Mouse (Mus musculus): Measurements from ENCODE around the gene Mafb. TPM values are rescaled to one million over a fixed set of nuclear protein-coding genes. Genes with fewer than 3 reads are reported as not detected.

The Mafb gene
- polyA plus RNA-seq, 1 experiment = 12.0 TPM

DNA sequence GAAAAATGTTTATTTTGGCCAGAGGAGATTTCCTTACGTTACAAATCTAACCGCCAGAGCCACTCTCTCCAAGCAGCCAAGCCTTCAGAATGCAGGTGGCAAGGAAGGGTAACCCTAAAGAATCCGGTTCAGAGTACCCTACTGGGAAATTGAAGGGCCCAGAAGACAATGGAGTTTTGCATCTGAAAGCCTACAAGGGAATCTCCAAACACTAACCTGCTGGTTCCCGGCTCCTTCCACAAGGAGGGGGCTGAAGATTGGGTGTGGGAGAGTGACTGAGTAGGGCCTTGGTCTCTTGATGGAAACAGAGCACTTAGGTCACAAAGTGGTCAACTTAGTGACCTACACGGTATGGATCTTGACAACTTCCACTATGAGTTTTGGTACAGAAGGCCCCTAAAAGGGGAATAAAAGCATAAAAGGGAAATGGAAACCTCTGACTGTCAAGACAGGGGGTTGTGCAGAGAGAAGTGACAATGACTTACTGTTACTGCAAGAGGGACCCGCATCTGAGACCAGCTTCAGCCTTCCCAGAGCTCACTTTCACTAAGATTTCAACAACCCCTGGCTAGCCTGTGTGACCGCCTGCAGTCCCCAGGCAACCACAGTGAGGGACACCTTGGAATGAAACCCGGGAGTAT is 6.5 kb downstream of the Mafb start:
- TF ChIP-seq CTCF (IDR thresholded peaks at IDR 0.05; ENCODE audit: control insufficient read depth, insufficient read depth, low read length) (no peak), POLR2A (IDR thresholded peaks at IDR 0.05; ENCODE audit: borderline replicate concordance, control insufficient read depth, low read depth, low read length) (no peak)
- H3K27ac ChIP-seq (ENCODE audit: control insufficient read depth, insufficient read depth, low read depth, low read length, poor library complexity) = no peak overlapping the region
- 16% methylated on average over 8 of the region's 8 CpGs for WGBS
- no peaks in the 10 kb centered on the region for H3K4me1 ChIP-seq (ENCODE audit: control insufficient read depth, insufficient read depth, low read length)
- H3K4me3 ChIP-seq (replicated peaks; ENCODE audit: control insufficient read depth, low read depth, low read length) = no peak overlapping the region

DNA sequence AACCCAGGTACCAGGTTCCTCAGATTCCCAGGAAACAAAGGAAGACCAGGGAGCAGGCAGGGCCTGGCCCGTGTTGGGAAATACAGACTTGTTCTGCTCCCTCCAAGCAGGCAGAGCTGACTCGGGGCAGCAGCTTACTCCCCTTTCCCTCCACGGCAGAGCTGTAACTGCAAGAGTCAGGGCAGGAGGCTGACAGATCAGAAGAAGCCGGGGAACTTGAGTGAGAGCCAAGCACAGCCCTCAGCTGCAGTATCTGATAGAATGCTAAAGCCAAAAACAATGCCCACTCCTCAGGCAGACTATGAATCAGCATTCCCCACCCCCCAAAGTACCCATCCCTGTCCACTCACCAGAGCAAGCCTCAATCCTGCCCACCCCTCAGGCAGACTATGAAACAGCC is 8.0 kb downstream of the Mafb start:
- no peak for TF ChIP-seq CTCF (IDR thresholded peaks at IDR 0.05; ENCODE audit: control insufficient read depth, insufficient read depth, low read length)
- Histone ChIP-seq H3K4me3 (replicated peaks; ENCODE audit: control insufficient read depth, low read depth, low read length) (no peak overlapping the region), H3K4me1 (ENCODE audit: control insufficient read depth, insufficient read depth, low read length) (no peaks in the 10 kb centered on the region), H3K27ac (ENCODE audit: control insufficient read depth, insufficient read depth, low read depth, low read length, poor library complexity) (no peak overlapping the region)
- WGBS = 7% methylated on average over 4 of the region's 4 CpGs

DNA sequence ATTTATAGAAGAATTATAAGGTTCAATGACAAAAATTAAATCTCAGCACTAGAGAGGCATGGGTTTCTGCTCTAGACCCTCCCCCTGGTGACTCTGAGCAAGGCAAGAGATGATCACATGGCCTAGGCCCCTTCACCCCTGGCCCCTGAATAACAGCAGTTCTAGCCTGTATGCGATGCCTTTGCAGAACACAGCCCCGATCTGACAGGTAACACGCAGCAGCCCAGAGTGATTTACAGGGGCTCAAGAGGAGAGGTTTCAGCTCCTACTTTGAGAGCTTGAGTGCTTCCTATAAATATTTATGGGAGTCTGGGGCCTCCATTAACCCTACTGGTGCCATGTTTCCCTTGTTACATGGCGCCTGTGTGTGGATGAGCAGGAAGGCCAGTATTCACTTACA is 9.4 kb downstream of the Mafb start:
- Histone ChIP-seq H3K27ac (ENCODE audit: control insufficient read depth, insufficient read depth, low read depth, low read length, poor library complexity) (no peak overlapping the region), H3K4me3 (replicated peaks; ENCODE audit: control insufficient read depth, low read depth, low read length) (no peak overlapping the region), H3K4me1 (ENCODE audit: control insufficient read depth, insufficient read depth, low read length) (no peaks in the 10 kb centered on the region)
- TF ChIP-seq POLR2A (IDR thresholded peaks at IDR 0.05; ENCODE audit: borderline replicate concordance, control insufficient read depth, low read depth, low read length) = no peak
- 50% methylated on average over 4 of the region's 4 CpGs for WGBS

DNA sequence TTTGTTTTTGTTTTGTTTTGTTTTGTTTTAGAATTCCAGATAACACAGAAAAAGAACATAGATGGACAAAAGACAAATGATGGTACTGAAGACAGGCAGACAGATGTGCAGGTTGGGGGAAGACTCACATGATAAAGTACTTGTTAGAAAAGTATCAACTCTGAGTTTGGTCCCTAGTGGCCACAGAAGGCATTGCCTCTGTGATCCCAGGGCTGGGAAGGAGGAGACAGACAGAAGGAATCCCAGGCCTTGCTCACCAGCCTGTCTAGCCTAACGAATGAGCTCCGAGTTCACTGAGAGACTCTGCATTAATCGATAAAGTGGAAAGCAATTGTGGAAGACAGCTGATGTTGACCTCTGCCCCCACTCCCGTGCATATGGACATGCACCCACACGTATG is 10.7 kb downstream of the Mafb start:
- Histone ChIP-seq H3K4me3 (replicated peaks; ENCODE audit: control insufficient read depth, low read depth, low read length) (no peak overlapping the region), H3K27ac (ENCODE audit: control insufficient read depth, insufficient read depth, low read depth, low read length, poor library complexity) (no peak overlapping the region), H3K4me1 (ENCODE audit: control insufficient read depth, insufficient read depth, low read length) (no peaks in the 10 kb centered on the region)
- WGBS = 64% methylated on average over 5 of the region's 5 CpGs
- TF ChIP-seq POLR2A (IDR thresholded peaks at IDR 0.05; ENCODE audit: borderline replicate concordance, control insufficient read depth, low read depth, low read length) (no peak), CTCF (IDR thresholded peaks at IDR 0.05; ENCODE audit: control insufficient read depth, insufficient read depth, low read length) (no peak)

DNA sequence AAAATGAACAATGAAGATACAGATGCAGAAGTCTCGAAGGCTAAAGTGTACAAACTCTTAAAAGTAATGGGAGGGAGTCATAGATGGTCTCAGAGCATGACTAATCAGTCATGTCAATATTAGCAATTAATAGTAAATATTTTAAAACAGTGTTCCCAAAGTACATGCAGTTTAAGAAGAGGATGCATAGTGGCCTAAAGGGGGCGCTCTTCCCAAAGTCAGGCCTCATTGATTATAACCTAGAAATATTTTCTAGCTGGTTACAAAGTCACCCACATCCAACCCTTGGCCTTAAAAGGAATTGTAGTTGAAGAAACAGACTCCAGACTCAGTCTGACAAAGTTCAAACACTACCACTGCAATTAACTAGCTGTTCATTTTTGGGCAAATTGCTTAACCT is 12.5 kb downstream of the Mafb start:
- no peaks in the 10 kb centered on the region for H3K4me1 ChIP-seq (ENCODE audit: control insufficient read depth, insufficient read depth, low read length)
- H3K27ac ChIP-seq (ENCODE audit: control insufficient read depth, insufficient read depth, low read depth, low read length, poor library complexity) = no peak overlapping the region
- 58% methylated on average over 2 of the region's 2 CpGs for WGBS
- TF ChIP-seq POLR2A (IDR thresholded peaks at IDR 0.05; ENCODE audit: borderline replicate concordance, control insufficient read depth, low read depth, low read length) (no peak), CTCF (IDR thresholded peaks at IDR 0.05; ENCODE audit: control insufficient read depth, insufficient read depth, low read length) (no peak)
- H3K4me3 ChIP-seq (replicated peaks; ENCODE audit: control insufficient read depth, low read depth, low read length) = no peak overlapping the region

DNA sequence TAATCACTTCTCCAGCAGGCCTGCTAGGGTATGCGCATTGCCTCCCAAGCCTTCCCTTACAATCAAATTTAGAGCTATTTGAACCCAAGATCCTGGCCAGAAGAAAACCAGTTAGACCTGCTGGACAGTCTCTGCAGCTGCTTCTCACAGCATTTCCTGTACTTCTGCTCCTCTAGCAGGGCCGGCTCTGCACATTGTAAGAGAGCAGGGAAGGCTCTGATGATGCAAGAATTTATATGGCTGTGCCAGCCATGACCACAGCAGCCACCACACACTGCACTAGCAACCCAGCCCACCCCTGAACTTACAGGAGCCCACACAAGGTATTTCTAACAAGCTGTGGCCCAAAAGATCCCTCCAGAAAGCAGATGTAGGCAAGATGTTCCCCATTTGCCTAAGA is 13.3 kb downstream of the Mafb start:
- TF ChIP-seq POLR2A (IDR thresholded peaks at IDR 0.05; ENCODE audit: borderline replicate concordance, control insufficient read depth, low read depth, low read length) (no peak), CTCF (IDR thresholded peaks at IDR 0.05; ENCODE audit: control insufficient read depth, insufficient read depth, low read length) (no peak)
- H3K4me3 ChIP-seq (replicated peaks; ENCODE audit: control insufficient read depth, low read depth, low read length) = no peak overlapping the region
- H3K27ac ChIP-seq (ENCODE audit: control insufficient read depth, insufficient read depth, low read depth, low read length, poor library complexity) = no peak overlapping the region
- H3K4me1 ChIP-seq (ENCODE audit: control insufficient read depth, insufficient read depth, low read length) = no peaks in the 10 kb centered on the region
- WGBS = 39% methylated on average over 2 of the region's 2 CpGs

DNA sequence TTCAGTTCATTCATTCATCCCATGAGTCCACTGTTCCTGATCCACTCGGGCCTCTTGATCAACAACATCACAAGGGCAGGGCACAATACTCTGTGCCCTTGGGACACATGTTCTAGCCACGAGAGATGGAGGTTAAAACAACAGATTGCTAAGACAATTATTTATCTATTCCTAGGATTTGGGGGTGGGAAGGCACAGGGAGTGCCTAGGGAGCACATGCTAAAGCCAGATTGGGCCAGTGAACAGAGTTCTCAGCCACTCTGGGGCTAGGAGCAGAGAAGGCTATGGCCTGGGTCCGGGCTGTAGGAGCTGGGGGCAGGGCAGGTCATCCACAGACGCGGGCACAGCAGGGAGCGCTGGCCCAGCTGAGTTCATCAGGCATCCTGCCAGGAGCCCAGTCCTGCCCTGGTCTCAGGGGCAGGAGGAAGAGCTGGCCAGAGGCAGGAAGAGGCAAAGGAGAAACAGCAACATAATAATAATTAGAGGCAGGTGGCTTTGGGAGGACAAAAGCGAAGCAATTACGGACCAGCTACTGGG is 15.8 kb downstream of the Mafb start:
- WGBS = 52% methylated on average over 8 of the region's 8 CpGs
- no peak overlapping the region for H3K27ac ChIP-seq (ENCODE audit: control insufficient read depth, insufficient read depth, low read depth, low read length, poor library complexity)
- H3K4me3 ChIP-seq (replicated peaks; ENCODE audit: control insufficient read depth, low read depth, low read length) = no peak overlapping the region
- TF ChIP-seq POLR2A (IDR thresholded peaks at IDR 0.05; ENCODE audit: borderline replicate concordance, control insufficient read depth, low read depth, low read length) = no peak
- no peak for TF ChIP-seq CTCF (IDR thresholded peaks at IDR 0.05; ENCODE audit: control insufficient read depth, insufficient read depth, low read length)
- no peaks in the 10 kb centered on the region for H3K4me1 ChIP-seq (ENCODE audit: control insufficient read depth, insufficient read depth, low read length)

DNA sequence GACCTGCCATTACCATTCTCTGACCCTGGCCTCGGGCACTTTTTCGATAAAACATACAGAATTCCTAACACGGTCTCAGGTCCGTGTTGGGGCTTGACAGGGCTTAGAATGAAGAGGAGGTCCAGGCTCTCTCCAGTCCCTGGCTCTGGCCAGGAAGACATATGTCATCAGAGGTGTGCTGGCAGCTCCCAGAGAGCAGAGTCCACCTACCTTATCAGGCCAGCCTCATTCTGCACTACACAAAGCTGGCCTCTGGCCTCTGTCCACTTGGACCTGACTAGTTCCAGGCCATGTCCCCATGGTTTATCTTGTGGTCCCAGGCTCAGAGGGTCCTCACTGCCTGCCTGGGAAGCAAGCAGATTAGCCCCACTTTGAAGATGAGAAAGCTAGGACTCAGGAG is 17.3 kb downstream of the Mafb start:
- no peak overlapping the region for H3K27ac ChIP-seq (ENCODE audit: control insufficient read depth, insufficient read depth, low read depth, low read length, poor library complexity)
- TF ChIP-seq CTCF (IDR thresholded peaks at IDR 0.05; ENCODE audit: control insufficient read depth, insufficient read depth, low read length) = no peak
- TF ChIP-seq POLR2A (IDR thresholded peaks at IDR 0.05; ENCODE audit: borderline replicate concordance, control insufficient read depth, low read depth, low read length) = no peak
- 94% methylated on average over 4 of the region's 4 CpGs for WGBS
- H3K4me3 ChIP-seq (replicated peaks; ENCODE audit: control insufficient read depth, low read depth, low read length) = no peak overlapping the region
- H3K4me1 ChIP-seq (ENCODE audit: control insufficient read depth, insufficient read depth, low read length) = no peaks in the 10 kb centered on the region

DNA sequence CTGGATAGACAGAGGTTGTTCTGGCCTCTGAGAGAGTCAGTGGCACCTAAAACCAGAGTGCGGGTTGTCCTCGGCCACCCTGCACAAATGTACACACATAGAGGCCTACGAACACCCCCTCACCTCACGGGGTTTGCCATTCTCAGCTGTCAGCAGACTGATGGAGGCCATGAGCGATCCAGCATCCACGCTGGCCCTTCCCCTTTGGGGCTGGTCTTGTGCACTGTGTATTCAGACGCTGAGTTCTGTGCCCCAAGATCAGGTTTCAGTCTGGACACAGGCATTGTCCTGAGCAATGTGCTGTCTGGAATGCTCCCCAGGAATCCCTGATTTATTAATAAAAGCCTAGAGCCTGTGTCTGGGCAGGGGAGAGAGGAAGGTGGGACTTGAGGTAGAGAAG is 18.1 kb downstream of the Mafb start:
- no peaks in the 10 kb centered on the region for H3K4me1 ChIP-seq (ENCODE audit: control insufficient read depth, insufficient read depth, low read length)
- H3K4me3 ChIP-seq (replicated peaks; ENCODE audit: control insufficient read depth, low read depth, low read length) = no peak overlapping the region
- WGBS = 79% methylated on average over 7 of the region's 7 CpGs
- TF ChIP-seq POLR2A (IDR thresholded peaks at IDR 0.05; ENCODE audit: borderline replicate concordance, control insufficient read depth, low read depth, low read length) (no peak), CTCF (IDR thresholded peaks at IDR 0.05; ENCODE audit: control insufficient read depth, insufficient read depth, low read length) (no peak)
- H3K27ac ChIP-seq (ENCODE audit: control insufficient read depth, insufficient read depth, low read depth, low read length, poor library complexity) = no peak overlapping the region

Measured in bone marrow, adult 2 months (tissue).